Mouse (Mus musculus) gastrocnemius, postnatal 25 days (tissue): ENCODE results near the gene Abhd17a. TPM values are rescaled to one million over a fixed set of nuclear protein-coding genes. Genes with fewer than 3 reads are reported as not detected.
"Not testable (repeated sequence)": the region's sequence is repeated elsewhere in the genome, so short reads cannot be mapped to it uniquely, and the experiment has no call there.

ENCODE experiments used
- DNase-seq: peaks from one replicate; pipeline ENCODE4 v3.0.0; 2022
- total RNA-seq, 2 experiments: library from RNA; stranded (reverse); gene quantifications; 1 replicate in 1 of 2; 2 replicates in 1 of 2; pipeline ENCODE4 v1.2.3; 2021

Abhd17a gene
- total RNA-seq, 2 experiments from 2014 or later, result 53.8 to 58.8 TPM

DNA sequence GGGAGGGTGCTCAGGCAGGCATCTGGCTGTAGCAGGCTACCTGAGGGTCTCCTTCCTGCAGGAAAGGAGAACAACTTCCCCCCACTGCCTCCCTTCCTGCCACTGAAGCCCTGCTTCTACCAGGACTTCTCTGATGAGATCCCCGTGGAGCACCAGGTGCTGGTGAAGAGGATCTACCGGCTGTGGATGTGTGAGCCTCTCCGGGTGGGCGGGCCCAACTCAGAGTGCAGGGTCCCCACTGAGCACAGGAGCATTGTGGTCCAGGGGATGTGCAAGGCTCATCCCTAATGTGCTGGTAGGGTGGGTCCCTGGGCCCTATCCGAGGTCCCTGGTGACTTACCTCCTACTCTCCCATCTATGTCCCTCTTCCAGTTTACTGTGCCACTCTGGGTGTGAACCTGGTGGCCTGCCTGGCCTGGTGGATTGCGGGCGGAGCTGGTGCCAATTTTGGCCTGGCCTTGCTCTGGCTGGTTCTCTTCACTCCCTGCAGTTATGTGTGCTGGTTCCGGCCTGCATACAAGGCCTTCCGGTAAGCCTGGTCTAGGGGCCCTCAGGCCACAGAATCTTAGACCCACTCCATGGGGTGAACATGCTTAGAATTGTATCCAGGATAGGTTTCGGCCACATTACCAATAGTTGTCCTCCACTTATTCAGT is 19.3 kb upstream of the Abhd17a start:
- DNase-seq, result no peak

DNA sequence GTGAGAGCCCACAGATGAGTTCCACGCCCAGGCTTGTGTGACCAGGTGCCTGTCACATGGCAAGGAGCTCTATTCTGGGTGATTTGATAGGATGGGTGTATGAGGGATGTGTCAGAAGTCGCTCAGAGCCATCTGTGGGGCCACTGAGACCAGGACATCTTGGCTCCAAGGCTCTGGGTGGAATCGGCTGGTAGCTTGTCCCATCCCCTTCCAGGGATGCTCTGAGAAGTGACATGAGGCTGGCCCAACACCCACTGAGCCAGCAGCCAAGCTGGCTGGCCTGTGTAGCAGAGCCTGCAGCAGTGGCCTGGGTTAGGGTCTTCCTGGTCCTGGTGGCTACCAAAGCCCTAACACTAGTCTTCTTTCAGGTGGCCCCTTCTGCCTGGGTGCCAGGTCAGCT is 18.3 kb upstream of the Abhd17a start:
- DNase-seq, result no peak

DNA sequence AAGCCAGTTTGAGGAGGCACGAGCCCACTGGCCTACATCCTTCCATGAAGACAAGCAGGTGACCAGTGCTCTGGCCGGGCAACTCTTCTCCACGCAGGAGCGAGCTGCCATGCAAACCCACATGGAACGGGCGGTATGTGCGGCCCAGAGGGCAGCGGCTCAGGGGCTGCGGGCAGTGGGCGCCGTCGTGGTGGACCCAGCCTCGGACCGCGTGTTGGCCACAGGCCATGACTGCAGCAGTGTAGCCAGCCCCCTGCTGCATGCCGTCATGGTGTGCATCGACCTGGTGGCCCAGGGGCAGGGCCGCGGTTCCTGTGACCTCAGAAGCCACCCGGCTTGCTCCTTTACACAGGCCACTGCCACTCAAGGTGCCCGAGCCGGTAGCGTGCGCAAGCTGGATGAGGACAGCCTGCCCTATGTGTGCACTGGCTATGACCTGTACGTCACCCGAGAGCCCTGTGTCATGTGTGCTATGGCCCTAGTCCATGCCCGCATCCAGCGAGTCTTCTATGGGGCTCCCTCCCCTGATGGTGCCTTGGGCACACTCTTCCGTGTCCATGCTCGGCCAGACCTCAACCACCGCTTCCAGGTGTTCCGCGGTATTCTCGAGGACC is 16.7 kb upstream of the Abhd17a start:
- no peak for DNase-seq

DNA sequence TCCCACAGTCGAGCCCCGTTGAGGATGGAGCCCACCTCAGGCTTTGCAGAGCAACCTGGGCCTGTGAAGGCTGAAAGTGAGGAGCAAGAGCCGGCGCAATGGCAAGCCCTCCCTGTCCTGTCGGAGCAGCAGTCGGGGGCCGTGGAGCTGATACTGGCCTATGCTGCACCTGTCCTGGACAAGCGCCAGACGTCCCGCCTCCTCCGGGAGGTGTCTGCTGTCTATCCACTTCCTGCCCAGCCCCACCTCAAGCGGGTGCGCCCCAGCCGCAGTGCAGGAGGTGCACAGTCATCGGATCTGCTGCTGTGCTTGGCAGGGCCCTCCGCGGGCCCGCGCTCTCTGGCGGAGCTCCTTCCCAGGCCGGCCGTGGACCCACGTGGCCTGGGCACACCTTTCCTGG is 16.2 kb upstream of the Abhd17a start:
- DNase-seq, result no peak

DNA sequence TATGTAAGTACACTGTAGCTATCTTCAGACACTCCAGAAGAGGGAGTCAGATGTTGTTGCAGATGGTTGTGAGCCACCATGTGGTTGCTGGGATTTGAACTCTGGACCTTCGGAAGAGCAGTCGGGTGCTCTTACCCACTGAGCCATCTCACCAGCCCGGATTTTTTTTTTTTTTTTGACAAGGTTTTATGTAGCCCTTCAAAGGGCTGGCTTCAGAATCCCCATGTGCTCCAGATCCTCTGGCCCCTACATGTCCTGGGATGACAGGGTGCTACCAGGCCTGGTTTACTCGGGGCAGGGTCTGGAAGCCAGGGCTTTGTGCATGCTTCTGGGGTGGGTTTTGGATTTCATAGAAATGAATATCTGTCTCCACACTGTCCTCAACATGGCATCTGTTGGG is 15.6 kb upstream of the Abhd17a start, which contains the start of gene Gm49322:
Gene Gm49322, plus strand, starts transcription at position 301 of the 400 bp plus-strand sequence.
- DNase-seq, result not testable (repeated sequence)

DNA sequence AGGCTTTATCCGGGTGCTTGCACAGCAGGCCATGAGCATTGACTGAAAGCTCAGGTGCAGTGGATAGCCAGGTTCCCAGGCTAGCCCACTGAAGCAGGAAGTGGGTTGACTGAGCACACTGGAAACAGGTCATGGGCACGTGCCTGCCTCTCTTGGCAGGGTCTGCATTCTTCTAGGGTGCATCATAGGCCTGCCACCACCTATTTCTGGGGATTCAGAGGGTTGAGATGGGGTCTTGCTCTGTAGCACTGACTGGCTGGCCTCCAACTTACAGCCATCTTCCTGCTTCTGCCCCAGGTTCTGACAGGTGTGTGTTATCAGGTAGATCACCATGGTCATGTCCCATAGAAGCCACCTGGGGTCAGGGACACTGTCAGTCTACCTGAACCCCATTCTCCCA is 14.8 kb upstream of the Abhd17a start:
- no peak for DNase-seq

DNA sequence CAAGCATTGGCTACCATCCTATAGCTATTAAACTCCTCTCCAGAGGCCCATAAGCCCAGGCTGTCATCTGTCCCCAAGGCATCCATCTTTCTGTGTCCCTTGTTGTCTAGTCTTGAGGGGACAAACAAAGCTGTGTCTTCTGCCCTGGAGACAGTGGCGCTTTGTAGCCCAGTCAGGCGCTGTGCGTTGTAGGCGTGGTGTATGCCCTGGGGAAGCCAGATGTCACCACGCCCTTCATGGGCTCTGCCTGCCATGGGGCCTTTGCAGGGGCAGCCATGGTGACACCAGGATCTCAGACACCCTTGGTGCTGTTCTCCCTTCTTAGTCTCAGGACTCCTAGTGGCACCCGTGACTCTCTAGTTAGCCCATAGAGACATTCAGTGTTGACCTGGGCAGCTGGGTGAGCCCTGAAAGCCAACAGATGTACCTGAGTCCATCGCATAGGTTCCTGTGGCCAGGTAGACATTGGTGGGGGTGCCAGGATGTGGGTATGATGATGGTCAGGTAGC is 13.9 kb upstream of the Abhd17a start:
- no peak for DNase-seq

DNA sequence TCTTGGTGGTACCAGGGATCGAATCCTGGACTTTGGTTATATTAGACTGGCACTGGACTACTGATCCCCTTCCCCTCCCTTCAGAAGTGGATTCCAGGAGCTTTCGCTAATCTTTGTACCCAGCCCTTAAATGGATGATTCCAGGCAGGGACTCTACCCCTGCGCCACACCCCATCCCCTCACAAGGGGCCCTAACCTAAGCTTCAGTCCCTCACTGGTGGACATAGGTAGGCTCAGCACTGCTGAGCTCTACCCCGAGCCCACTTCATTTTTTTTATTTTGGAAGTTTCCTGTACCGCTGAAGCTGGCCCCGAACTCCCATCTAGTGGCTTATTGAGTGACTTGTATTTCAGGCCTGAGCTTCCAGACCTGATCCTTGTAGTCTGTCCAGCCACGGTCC is 13.2 kb upstream of the Abhd17a start:
- DNase-seq, result no peak

DNA sequence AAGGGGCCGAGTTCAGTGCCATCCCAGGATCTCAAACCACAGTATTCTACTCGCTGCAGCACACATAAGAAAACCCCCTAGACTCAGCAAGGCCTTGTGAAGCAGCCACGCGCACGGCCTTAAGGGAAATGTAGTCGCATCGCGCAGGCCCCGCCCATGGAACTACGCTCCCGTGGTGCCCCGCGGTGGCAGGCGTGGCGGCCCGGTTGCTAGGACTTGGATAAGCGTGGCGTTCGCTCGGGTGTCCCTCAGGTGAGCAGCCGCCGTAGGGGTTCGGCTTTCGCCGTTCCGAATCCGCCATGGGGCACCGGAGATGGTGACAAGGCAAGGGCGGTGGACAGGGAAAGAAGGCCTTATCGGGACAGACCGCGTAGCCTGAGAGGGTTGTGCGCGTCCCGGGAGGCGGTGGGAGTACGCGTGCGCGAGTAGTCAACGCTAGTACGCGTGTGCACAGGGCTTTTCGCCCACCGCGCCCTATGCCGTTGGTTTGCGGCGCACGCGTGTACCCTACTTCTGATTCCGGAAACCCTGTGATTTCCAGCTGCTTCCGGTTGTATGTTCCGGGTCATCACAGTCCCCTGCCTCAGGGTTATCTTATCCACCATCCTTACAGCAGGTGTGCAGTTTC is 12.7 kb upstream of the Abhd17a start, which contains the start of the genes Scamp4 and Adat3:
Gene Scamp4, plus strand, starts transcription at position 175 of the 628 bp plus-strand sequence.
Gene Adat3, plus strand, starts transcription at position 183 of the 628 bp plus-strand sequence.
- DNase-seq, result peak; percentile 94

DNA sequence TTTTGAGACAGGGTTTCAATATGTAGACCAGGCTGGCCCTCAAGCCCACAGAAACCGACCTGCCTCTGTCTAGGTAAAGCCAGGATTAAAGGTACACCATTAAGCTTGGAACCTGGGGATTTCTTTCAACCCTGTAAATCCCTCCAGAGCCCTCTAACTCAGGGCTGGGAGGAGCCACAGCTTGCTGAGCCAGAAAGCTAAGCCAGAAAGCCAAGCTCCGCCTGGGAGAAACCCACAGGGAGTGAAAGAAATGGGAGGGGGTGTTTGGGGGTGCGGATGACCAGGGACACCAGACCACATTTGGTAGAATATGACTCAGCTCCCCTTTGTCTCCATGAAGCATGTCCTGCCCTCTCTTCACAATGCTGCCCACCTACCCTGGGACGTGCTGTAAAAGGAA is 6.2 kb upstream of the Abhd17a start:
- DNase-seq, result no peak

DNA sequence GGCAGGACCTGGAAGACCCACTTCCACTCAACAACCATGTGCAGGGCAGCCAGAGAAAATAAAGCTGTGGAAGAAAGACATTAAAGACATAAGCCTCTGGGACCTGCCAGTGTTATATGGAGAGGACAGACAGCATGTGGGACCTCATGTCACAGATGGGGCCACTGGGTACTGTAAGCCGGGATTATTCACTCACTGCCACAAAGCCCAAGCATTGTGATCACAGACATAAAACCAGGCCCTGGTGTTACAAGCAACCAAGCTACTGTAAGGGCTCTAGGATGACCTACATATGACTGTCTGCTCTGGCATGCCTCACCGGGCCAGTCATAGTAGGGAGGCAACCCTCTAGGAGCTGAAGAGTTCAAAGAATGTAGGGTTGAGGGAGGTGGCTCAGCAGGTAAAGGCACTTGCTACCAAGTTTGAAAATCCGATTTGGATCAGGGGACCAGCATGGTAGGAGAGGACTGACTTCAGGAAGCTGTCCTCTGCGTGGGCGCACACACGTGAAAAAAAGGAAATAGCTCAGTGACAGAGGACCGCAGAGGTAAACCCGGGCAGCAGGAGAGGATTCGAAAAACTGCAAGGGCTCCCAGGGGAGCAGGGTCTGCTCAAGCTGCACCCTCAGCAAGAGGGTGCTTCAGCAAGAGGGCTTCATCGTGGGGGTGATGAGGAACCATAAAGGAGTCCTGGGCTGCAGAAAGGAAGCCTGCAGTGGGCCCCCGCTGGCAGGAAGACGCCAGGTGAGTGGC is 838 bp downstream of the Abhd17a start:
- DNase-seq, result no peak

DNA sequence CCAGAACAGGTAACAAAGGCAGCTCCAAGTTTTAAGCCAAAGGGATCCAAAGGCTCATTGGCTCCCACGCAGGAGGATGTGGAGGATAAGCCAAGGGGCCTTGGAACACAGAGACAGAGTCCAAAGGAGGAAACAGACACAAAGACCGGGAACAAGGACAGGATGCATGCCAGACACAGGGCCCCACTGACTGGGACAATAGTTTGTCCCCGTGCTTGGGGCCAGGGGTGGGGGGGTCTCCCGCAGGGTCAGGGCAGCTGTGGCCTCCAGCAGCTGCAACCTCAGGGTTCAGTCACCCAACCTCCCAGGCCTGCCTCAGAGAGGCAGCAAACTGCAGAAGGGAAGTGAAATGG is 2.9 kb downstream of the Abhd17a start:
- DNase-seq, result no peak

DNA sequence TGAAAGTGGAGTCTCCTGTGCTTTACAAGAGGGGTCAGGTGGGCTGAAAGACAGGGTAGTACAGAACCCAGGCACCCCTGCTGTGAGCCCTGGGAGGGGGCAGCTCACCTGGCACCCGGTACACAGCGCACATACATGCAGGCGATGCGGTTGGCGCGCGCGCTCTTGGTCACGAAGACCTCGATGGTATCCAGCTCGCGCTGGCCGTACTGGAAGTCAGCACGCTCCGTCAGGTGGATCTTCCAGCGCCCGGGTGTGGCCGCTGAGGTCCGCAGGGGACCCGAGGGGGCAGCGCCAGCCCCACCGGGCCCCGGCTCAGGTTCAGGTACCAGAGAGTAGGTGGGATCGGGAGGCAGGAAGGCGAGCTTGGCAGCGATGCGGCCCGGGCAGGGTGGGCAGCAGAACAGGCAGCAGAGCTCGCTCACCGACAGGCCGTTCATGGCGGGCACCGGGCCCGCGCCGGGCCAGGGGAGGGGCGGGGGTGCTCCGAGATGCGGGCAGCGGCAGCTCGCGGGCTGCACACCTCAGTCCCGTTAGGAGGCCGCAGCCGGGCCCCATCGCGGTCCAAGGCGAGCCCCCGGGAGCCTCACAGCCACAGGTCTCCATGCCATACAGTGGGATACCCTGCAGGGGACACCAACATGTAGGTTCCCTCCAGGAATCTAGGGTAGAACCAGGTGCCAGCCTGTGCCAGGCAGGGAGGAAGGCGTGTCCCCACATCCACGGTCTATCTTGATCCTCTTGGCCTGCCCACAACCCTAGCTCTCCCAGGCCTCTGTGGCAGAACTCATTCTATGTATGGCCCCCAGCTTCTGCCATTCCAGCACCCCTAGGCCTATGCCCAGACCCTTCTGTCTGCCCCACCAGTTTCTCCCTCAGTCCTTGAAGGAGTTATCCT is 3.5 kb downstream of the Abhd17a start:
- no peak for DNase-seq

DNA sequence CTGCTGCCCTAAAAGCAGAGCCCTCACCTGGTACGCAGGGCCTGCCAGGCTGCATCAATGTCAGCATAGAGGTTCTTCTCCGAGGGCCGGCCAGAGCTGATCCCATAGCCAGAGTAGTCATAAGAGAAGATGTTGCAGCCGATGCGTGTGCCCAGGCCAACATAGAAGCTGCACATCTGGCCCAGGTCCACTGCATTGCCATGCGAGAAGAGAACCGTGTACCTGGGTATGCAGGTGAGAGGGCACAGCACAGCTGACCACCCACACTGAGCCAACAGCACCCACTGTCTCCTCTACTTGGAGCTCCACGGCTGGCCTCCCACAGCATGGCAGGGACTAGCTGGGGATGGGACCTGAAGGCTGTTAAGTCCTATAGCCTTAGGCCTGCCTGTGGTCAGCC is 4.6 kb downstream of the Abhd17a start:
- DNase-seq, result no peak

DNA sequence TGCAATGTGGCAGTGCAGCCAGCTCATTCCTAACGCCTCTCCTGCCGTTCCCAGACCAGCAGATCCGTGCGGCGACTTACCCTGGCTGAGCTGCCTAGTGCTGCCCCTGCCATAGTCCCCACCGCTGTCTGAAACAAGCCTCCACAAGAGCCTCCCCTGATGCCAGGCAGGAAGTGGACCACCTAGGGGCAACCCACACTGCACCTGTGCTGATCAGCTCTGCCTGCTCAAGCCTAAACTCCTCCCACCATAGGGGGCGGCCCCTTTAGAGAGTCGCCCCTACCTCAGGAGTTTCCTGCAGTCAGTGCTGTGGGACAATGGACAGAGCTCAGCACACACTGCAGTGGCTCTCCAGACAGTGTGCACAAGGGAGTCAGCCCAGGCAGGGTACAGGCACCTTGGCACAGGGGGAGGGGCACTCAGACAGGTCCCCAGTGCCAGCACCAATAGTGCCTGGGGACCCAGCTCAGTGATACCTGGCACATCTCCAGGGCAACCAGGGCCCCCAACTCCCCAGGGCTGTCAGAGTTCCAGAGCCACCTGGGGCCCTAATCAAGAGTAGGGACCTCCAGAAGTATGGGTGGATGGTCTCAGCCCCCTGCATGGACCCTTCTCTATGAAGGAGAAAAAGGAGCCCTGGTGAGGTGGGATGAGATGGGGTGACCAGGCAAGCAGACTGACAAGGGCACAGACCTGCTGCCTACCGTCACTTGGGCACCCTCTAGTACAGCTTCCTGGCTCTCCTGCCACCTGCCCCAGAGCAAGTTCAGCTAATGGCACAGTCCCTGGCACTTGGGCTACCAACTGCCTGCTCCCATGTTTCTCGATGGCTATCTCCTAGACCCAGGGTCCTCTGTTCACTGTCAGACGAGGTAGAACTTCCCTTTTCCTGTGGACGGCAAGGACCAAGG is 5.2 kb downstream of the Abhd17a start:
- DNase-seq, result no peak

DNA sequence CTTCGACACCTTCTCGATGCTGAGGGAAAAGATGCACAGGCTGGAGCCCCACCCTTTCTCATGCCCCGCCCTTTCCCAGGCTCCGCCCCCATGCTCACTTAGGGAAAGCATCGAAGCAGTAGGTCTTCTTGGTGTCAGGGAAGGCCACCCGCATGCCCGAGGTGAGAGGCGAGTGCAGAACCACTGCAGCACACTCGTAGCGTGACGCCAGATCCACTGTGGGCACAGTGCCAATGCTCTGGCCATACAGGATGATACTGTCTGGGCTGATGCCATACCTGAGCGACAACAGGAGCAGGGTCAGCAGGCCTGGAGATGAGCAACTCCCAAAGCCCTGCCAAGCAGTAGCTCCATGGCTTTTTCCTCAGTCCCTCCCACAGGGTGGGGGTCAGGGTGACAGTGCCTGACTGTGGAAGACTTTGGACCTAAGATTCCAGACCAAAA is 6.1 kb downstream of the Abhd17a start:
- no peak for DNase-seq

DNA sequence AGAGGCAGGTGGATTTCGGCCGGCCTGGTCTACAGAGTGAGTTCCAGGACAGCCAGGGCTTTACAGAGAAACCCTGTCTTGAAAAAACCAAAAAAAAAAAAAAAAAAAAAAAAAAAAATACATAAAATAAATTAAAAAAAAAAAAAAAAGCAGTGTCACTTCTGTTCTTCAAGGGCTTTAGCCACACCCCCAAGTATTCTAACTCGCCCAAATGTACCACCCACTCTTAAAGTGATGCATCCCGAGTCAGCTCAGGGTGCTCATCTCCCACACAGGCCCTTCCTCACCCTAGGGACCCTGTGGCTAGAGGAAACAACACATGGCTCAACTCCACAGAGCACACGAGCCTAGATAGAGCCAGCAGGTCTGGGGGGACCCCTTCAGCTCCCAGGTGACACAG is 7.1 kb downstream of the Abhd17a start:
- DNase-seq, result no peak

DNA sequence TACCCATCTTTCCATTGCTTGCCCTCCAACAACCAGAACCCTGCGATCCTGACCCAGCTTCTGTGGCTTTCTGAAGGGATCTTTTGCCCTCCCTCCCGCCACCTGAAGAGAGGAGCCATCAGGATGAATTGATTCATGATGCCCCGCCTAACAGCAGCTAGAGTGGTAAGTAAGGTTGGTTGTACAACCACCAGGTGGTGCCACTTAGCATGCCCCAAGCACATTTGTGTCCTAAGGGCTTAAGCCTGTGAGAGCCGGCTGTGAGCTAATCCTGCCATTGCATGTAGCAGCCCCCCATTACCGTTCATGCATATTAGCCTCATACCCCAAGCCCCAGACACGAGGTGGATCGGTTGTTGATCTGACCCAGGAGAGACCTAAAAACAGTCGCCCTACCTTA is 11.2 kb downstream of the Abhd17a start:
- DNase-seq, result peak; percentile 38

DNA sequence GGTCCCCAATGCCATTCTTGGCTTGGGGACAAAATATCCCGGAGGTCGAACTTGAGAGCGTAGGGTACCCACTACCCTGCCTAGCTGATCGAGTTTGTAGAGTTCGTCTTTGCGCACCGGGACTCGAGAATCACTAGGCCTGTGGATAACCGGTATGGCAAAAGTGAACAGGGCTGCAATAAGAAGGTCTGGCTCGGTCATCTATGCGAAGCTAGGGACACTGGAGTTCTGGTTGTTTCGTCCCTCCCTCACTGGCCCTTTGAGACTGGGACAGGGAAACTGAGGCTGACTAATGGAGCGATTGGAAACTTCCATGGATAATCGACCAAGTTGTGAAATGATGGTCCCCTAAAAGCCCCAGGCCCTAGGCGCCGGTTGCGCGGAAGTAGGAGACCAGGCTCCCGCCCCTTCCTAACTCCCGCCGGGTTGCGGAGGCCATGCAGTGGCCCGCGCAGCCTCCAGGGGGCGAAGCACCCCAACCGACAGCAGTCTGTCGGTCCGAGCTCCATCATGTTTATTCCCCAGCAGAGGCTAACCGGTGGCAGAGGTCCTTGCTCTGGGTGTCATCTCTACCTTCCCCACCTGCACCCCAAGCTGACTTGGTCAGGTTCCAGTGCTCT is 11.9 kb downstream of the Abhd17a start:
- peak; percentile 85 for DNase-seq
